Mouse (Mus musculus) midbrain, embryonic 16.5 days (tissue): ENCODE results near the gene Rnf115. TPM values are rescaled to one million over a fixed set of nuclear protein-coding genes. Genes with fewer than 3 reads are reported as not detected.

ENCODE experiments used
- ATAC-seq: fragments of 200-750 bp; cut with Nextera tagmentation; 2 replicates; pipeline ENCODE4 v1.8.0; 2017; ENCODE audit warnings: moderate TSS enrichment
- H3K27ac ChIP-seq: fragments of 300-500 bp; sonication (generic); 2 replicates; pipeline ENCODE4 v1.5.1; 2014; ENCODE audit warnings: mild to moderate bottlenecking, low read length, mixed read lengths
- H3K27me3 ChIP-seq: fragments of 300-500 bp; sonication (generic); 2 replicates; pipeline ENCODE4 v1.6.1; 2014; ENCODE audit warnings: low read depth, low read length, mixed read lengths; ENCODE audit not compliant: control insufficient read depth, insufficient read depth
- H3K36me3 ChIP-seq: fragments of 300-500 bp; sonication (generic); 2 replicates; pipeline ENCODE4 v1.6.1; 2014; ENCODE audit warnings: mild to moderate bottlenecking, low read length, moderate library complexity, mixed read lengths; ENCODE audit not compliant: control insufficient read depth, insufficient read depth
- H3K4me1 ChIP-seq: fragments of 300-500 bp; sonication (generic); 2 replicates; pipeline ENCODE4 v1.6.1; 2014; ENCODE audit warnings: mild to moderate bottlenecking, low read length, mixed read lengths; ENCODE audit not compliant: control insufficient read depth, insufficient read depth
- H3K4me2 ChIP-seq: fragments of 300-500 bp; sonication (generic); 2 replicates; pipeline ENCODE4 v1.6.1; 2014; ENCODE audit warnings: mild to moderate bottlenecking, low read length, mixed read lengths
- H3K4me3 ChIP-seq: fragments of 300-500 bp; sonication (generic); 2 replicates; pipeline ENCODE4 v1.5.1; 2014; ENCODE audit warnings: low read depth, mild to moderate bottlenecking, low read length, moderate library complexity, mixed read lengths
- H3K9ac ChIP-seq: fragments of 300-500 bp; sonication (generic); 2 replicates; pipeline ENCODE4 v1.6.1; 2014; ENCODE audit warnings: low read depth, low read length, mixed read lengths
- H3K9me3 ChIP-seq: fragments of 300-500 bp; sonication (generic); replicated peaks from 2 replicates; pipeline ENCODE4 v1.6.1; 2014; ENCODE audit warnings: mild to moderate bottlenecking, low read length, mixed read lengths; ENCODE audit not compliant: control insufficient read depth, poor library complexity, severe bottlenecking
- WGBS: fragments of 180-500 bp; shearing (Covaris S2); extraction: QIAGEN DNeasy Blood & Tissue Kit; methylation state at CpG from one replicate; pipeline ENCODE4 v1.1.7; 2014; 5-methylcytosine and 5-hydroxymethylcytosine counted together
- polyA plus RNA-seq: library from polyadenylated mRNA; unstranded; fragments of >200 nt; fragmentation: Nextera tagmentation; extraction: Ambion mirVana; gene quantifications from 2 replicates; pipeline ENCODE4 v1.2.1, GENCODE M21; 2015

The Rnf115 gene
- polyA plus RNA-seq, 1 experiment from 2014 or later, result 71.4 TPM

DNA sequence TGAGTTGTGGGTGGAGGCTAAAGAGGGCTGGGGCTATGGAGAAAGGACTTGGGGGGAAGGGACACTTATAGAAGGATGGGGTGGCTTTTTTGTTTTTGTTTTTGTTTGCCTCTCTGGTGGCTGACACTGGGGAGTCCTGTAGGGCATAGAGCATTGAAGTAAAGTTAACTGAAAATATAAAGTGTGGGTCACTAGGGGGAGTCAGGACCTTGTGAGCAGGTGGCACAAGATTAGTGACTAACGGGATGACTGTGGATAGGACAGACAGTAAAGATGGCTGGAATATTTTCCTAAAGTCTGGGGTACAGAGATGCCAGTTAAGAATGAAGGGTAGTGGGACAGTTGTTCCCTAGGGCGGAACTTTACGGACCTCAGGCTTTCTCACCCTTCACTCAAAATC is 37.2 kb upstream of the Rnf115 start:
- H3K36me3 ChIP-seq, result no peaks in the 10 kb centered on the region
- H3K4me3 ChIP-seq, result no peak overlapping the region
- 39% methylated on average over 3 of the region's 3 CpGs for WGBS
- no peaks in the 10 kb centered on the region for H3K4me1 ChIP-seq
- no peaks in the 10 kb centered on the region for H3K27me3 ChIP-seq
- ATAC-seq, result no peak
- H3K27ac ChIP-seq, result no peak overlapping the region
- H3K9ac ChIP-seq, result no peak overlapping the region
- no peaks in the 10 kb centered on the region for H3K9me3 ChIP-seq
- H3K4me2 ChIP-seq, result no peak overlapping the region

DNA sequence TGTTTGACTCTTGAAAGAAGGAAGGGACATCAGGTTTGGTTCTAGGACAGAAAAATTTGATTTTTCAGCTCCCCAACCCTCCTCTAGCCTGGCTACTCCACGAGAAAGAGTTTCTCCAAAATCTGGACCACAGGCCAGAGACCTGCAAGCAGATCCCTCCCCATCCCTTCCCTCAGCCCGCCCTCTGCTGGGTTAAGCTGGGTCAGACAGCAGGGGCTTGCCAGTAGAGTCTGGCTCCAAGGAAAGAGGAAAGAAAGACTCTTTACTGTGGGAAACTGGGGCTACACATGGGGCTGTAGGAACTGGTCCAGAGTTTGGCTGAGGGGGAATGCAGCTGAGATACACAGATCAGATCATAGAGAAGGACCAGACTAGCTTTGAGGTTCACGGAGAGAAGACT is 35.0 kb upstream of the Rnf115 start:
- Histone ChIP-seq H3K36me3 (no peaks in the 10 kb centered on the region), H3K4me3 (no peak overlapping the region), H3K27me3 (no peaks in the 10 kb centered on the region), H3K9ac (no peak overlapping the region), H3K4me2 (no peak overlapping the region), H3K27ac (no peak overlapping the region), H3K9me3 (no peaks in the 10 kb centered on the region), H3K4me1 (peaks cover 4% of the 10 kb centered on the region; the same call in 1 of the 2 replicates)
- ATAC-seq, result no peak
- WGBS, result 11% methylated on average over 3 of the region's 3 CpGs

DNA sequence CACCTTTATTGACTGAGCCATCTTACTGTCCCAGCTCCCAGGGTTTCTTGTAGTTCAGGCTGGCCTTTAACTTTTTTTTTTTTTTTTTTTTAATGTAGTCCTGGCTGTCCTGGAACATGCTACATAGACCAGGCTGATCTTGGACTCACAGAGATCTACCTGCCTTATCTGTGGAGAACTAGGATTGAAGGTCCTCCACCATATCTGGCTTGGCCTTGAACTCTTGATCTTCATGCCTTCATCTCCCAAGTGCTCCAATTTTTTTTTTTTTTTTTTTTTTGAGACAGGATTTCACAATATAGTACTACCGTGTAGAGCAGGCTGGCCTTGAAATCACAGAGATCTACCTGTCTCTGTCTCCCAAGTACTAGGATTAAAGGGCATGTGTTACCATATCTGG is 33.9 kb upstream of the Rnf115 start:
- H3K4me1 ChIP-seq, result peaks cover 9% of the 10 kb centered on the region
- H3K9ac ChIP-seq, result no peak overlapping the region
- no peak overlapping the region for H3K4me3 ChIP-seq
- H3K27me3 ChIP-seq, result no peaks in the 10 kb centered on the region
- no peak for ATAC-seq
- H3K4me2 ChIP-seq, result no peak overlapping the region
- 88% methylated on average over 1 of the region's 1 CpGs for WGBS
- no peaks in the 10 kb centered on the region for H3K9me3 ChIP-seq
- no peak overlapping the region for H3K27ac ChIP-seq
- no peaks in the 10 kb centered on the region for H3K36me3 ChIP-seq

DNA sequence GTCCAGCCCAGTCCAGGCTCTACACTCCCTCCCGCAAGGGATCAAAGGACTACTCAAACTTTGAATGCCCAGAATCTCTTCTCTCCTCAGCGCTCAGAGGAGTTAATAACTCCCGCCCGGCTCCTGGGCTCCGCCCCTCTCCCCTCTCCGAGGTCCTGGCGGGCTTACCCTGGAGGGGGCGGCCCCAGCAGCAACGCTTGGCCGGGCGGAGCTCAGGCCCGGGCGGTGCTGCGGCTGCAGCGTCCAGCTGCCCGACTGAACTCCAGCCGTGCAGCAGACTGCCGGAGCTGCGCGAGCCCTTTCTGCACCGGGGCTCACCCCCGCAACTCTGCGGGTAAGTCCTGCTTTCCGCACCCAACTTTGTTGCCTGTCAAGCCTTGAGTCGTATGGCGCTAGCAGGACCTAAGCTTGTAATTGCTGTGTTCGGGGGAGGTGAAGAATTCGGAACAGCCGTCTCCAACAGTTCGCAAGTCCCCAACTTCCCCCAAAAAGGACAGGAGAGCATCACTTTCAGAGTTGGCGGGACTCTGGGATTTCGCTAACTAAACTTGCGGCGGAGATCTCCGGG is 31.2 kb upstream of the Rnf115 start, which contains the start of gene Pias3:
Gene Pias3 (plus strand): TSS at position 187 of the 568 bp plus-strand sequence.
- Histone ChIP-seq H3K4me1 (peaks cover 9% of the 10 kb centered on the region), H3K9me3 (no peaks in the 10 kb centered on the region), H3K27me3 (no peaks in the 10 kb centered on the region), H3K4me3 (peak within 1 kb of the TSS; percentile 91), H3K36me3 (no peaks in the 10 kb centered on the region; the same call in 1 of the 2 replicates), H3K9ac (peak within 1 kb of the TSS; percentile 91), H3K27ac (peak within 1 kb of the TSS; percentile 90), H3K4me2 (peak within 1 kb of the TSS; percentile 80)
- under 1% methylated on average over 35 of the region's 35 CpGs for WGBS
- peak; percentile 54 for ATAC-seq

DNA sequence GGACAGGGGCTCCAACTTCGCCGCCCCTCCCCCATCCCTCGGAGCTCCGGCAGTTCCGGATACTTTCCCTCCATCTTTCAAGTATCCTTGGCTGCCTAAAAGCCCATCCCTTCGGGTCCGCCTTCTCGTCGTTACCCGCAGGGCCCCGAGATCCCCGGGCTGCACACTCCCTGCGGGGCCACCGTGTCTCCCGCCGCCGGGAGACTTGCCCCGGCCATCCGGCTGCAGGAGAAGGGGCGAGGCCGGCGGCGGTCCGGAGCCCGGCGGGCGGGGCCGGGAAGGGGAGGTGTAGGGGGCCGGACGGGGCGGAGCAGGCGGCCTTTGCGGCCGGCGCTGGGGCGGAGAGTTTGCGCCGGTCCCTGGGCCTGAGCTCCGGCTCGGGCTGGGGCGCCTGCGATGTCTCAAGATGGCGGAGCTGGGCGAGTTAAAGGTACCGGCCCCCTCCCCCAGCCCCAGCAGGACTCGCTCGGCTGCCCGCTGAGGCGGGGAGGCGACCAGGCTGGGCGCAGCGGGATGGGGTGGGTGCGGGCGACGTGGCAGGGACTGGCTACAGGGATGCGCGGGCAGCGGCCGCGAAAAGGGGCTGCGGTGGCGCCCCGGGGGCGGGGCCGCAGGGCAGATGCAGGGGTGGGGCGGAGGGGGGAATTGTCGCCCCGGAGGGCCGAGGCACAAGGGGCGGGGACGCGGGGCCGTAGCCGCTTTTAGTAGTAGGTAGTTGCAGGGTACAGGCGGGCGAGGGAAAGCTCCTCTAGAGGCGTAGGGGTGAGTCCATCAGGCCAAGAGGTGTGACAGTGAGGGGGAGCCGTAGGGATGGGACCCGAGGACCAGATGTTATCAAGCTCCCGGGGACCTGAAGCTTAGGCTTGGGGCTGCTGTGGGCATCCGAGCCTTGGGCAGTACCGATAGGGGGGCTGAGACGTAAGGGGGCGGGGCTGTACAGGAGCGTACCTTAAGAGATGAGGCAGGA is 30.4 kb upstream of the Rnf115 start:
- Histone ChIP-seq H3K4me3 (peak overlapping the region; percentile 91), H3K9me3 (no peaks in the 10 kb centered on the region), H3K4me2 (peak overlapping the region; percentile 80), H3K4me1 (peaks cover 9% of the 10 kb centered on the region), H3K36me3 (no peaks in the 10 kb centered on the region; the same call in 1 of the 2 replicates), H3K27me3 (no peaks in the 10 kb centered on the region), H3K9ac (peak overlapping the region; percentile 91), H3K27ac (peak overlapping the region; percentile 90)
- 0% methylated on average over 80 of the region's 85 CpGs for WGBS
- peak; percentile 93 for ATAC-seq

DNA sequence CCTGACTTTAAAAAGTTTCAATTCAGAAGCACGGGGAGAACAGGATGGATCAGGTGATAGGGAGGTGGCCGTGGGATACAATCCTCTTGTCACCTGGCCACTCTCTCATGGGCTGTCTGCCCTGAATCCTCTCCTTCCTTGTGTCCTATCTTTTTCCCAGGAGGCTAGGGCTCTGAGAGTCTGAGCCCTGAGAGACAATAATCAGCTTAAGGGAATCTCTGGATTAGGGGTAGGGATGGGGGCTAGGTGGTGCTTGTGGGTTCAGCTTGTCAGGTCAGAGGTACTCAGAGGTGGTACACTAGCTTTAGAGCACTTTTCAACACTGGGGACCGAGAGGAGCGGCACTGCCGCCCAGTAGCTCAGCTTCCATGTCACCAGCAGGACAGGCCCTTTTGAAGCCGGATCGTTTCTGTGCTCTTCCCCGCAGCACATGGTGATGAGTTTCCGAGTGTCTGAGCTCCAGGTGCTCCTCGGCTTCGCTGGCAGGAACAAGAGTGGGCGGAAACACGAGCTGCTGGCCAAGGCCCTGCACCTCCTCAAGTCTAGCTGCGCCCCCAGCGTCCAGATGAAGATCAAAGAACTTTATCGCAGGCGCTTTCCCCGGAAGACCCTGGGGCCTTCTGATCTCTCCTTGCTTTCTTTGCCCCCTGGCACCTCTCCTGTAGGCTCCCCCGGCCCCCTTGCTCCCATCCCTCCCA is 28.3 kb upstream of the Rnf115 start:
- Histone ChIP-seq H3K4me1 (peaks cover 9% of the 10 kb centered on the region), H3K36me3 (peaks cover 2% of the 10 kb centered on the region; the same call in 1 of the 2 replicates), H3K27me3 (no peaks in the 10 kb centered on the region), H3K4me3 (no peak overlapping the region), H3K9ac (no peak overlapping the region), H3K27ac (no peak overlapping the region), H3K9me3 (no peaks in the 10 kb centered on the region), H3K4me2 (no peak overlapping the region)
- ATAC-seq, result no peak
- WGBS, result 52% methylated on average over 19 of the region's 19 CpGs

DNA sequence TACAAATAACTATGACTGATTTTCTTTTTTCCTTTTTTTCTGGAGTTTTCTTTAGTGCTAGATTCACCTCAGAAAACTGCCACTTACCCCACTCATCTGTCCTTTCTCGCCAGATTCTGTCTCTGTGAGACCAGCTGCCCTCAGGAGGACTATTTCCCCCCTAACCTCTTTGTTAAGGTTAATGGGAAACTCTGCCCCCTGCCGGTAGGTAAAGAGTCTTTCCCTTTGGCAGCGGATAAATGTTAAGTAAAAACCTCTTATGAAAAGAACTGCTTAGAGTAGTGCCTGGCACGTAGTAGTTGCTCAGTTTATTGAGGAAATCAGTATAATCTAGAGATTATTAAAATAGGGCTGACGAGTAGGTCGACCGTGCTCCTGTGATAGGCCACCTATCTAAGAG is 27.1 kb upstream of the Rnf115 start:
- 51% methylated on average over 7 of the region's 7 CpGs for WGBS
- no peak for ATAC-seq
- H3K9ac ChIP-seq, result no peak overlapping the region
- no peak overlapping the region for H3K4me2 ChIP-seq
- H3K27ac ChIP-seq, result no peak overlapping the region
- peaks cover 6% of the 10 kb centered on the region for H3K36me3 ChIP-seq
- H3K4me1 ChIP-seq, result peaks cover 9% of the 10 kb centered on the region
- no peaks in the 10 kb centered on the region for H3K27me3 ChIP-seq
- H3K9me3 ChIP-seq, result no peaks in the 10 kb centered on the region
- H3K4me3 ChIP-seq, result no peak overlapping the region

DNA sequence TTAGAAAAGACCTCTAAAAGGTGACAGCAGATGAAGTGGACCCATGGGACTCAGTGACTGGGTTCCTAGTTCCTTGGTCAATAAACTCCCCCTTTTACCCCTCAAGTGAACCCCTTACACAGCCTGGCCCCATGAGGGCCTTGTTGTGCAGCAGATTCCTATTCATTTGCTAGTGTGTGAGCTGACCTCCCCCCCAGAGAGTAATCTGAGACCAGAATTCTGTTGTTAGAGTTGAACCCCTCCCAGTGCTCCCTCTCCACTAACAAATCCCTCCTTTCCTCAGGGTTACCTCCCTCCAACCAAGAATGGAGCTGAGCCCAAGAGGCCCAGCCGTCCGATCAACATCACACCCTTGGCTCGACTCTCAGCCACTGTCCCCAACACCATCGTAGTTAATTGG is 26.5 kb upstream of the Rnf115 start:
- no peak overlapping the region for H3K4me3 ChIP-seq
- no peak overlapping the region for H3K27ac ChIP-seq
- H3K9me3 ChIP-seq, result no peaks in the 10 kb centered on the region
- H3K36me3 ChIP-seq, result peaks cover 6% of the 10 kb centered on the region
- ATAC-seq, result no peak
- 87% methylated on average over 4 of the region's 4 CpGs for WGBS
- no peak overlapping the region for H3K9ac ChIP-seq
- H3K4me2 ChIP-seq, result no peak overlapping the region
- no peaks in the 10 kb centered on the region for H3K27me3 ChIP-seq
- peaks cover 6% of the 10 kb centered on the region for H3K4me1 ChIP-seq
